Mouse (Mus musculus): ENCODE results near the gene Rgs3.

DNA sequence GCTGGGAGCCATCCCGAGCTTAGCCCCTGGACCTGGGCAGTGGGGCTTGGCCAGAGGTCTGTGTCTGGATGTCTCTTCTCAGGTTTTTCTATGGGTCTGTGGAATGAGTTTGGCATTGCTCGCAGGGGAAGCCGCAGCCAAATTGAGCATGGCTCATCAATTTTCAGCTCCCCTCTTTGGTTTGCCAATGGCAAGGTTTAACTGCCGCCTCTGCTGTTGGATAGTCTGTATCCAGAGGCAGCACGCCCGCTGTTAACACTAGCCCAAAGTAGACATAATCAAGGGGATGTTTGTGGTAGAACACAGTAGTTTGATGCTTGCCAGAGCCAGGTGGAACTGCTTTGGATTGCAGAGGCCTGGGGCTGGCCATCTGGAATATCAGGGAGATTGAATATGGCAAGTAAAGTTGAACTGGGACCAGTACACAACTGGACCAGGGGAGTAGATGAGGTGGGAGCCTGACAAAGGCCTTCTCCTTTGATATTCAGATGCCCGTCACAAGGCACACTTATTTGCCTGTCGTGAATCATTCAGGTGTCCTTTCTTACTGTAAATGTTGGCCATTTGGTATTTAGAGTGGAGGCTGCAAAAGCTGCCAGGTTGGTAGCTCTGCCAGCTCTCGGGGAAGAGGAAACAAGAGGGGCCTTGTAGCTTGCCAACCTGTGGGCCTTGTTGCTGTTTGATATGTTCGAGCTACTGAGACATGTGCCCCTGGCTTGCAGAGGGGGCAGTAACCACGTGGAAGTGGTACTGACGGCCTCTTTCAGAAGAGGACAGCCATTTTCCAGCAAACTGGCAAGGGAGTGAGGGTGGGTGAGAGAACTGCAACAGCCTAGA, 93.5 kb downstream of the Rgs3 start:
- TF ChIP-seq CTCF (IDR thresholded peaks at IDR 0.05; ENCODE audit: low read depth) (no peak), EP300 (IDR thresholded peaks at IDR 0.05; ENCODE audit: low read depth) (no peak)

Data from heart, postnatal 0 days (tissue).